8 mouse cellular contexts compared by ENCODE assay signal in genomic region chr11:23255427-23256193, GRCm38 (mm10). TPM values are rescaled to one million over a fixed set of nuclear protein-coding genes. Genes with fewer than 3 reads are reported as not detected.
DNase-seq lines count a peak whose midpoint lies in the region; ATAC-seq and TF ChIP-seq lines count a peak whose summit lies in the region.

TSS of gene Xpo1 (plus strand) at chr11:23256041.

- DNase-seq in heart, postnatal 10 days: peak; percentile 100
- DNase-seq in large intestine, adult 2 months (ENCODE audit: low read depth, low spot score): peak; percentile 98
- DNase-seq in liver, postnatal 0 days: peak; percentile 99
- peak; percentile 100 for DNase-seq in testis, postnatal 10 days (ENCODE audit: low spot score)

- no peaks in the 10 kb centered on the region for H3K9me3 ChIP-seq in ES-Bruce4 (replicated peaks; ENCODE audit: control insufficient read depth, insufficient read depth, low read length, poor library complexity, severe bottlenecking)
- no peaks in the 10 kb centered on the region for H3K9me3 ChIP-seq in forebrain, embryonic 13.5 days (replicated peaks)
- no peaks in the 10 kb centered on the region for H3K9me3 ChIP-seq in liver, postnatal 0 days (ENCODE audit: low read length)
- H3K9me3 ChIP-seq in neural tube, embryonic 14.5 days (ENCODE audit: control insufficient read depth, low read length): no peaks in the 10 kb centered on the region

- peak within 1 kb of the TSS; percentile 87 for H3K27ac ChIP-seq in ES-Bruce4 (ENCODE audit: insufficient read depth, low read length)
- peak within 1 kb of the TSS; percentile 100 for H3K27ac ChIP-seq in forebrain, embryonic 13.5 days
- peak within 1 kb of the TSS; percentile 92 for H3K27ac ChIP-seq in liver, postnatal 0 days (ENCODE audit: low read depth)
- H3K27ac ChIP-seq in neural tube, embryonic 14.5 days (ENCODE audit: low read depth, low read length): peak within 1 kb of the TSS; percentile 100

- H3K9ac ChIP-seq in ES-Bruce4 (ENCODE audit: low read depth, poor library complexity, severe bottlenecking): peak within 1 kb of the TSS; percentile 100
- H3K9ac ChIP-seq in forebrain, embryonic 13.5 days: peak within 1 kb of the TSS; percentile 99
- H3K9ac ChIP-seq in liver, postnatal 0 days (replicated peaks): peak within 1 kb of the TSS; percentile 93
- H3K9ac ChIP-seq in neural tube, embryonic 14.5 days (replicated peaks; ENCODE audit: low read depth, low read length): peak within 1 kb of the TSS; percentile 98

- under 1% methylated on average over 54 of the region's 60 CpGs for WGBS in forebrain, embryonic 13.5 days
- WGBS in large intestine, adult 2 months: under 1% methylated on average over 57 of the region's 60 CpGs
- 1% methylated on average over 50 of the region's 60 CpGs for WGBS in liver, postnatal 0 days (ENCODE audit: insufficient replicate concordance)
- WGBS in neural tube, embryonic 14.5 days: under 1% methylated on average over 58 of the region's 60 CpGs

- TF ChIP-seq POLR2A in ES-Bruce4 (IDR thresholded peaks at IDR 0.05; ENCODE audit: insufficient read depth, low read length): peak; percentile 96

- ATAC-seq in cerebellum, adult (ENCODE audit: insufficient number of reproducible peaks, low FRiP score, low TSS enrichment): peak; percentile 98
- ATAC-seq in forebrain, embryonic 13.5 days: peak; percentile 98
- ATAC-seq in liver, postnatal 0 days: peak; percentile 93
- ATAC-seq in neural tube, embryonic 14.5 days (ENCODE audit: low read depth): peak; percentile 98

- peak within 1 kb of the TSS; percentile 99 for H3K4me3 ChIP-seq in ES-Bruce4 (ENCODE audit: low read depth, low read length)
- peak within 1 kb of the TSS; percentile 94 for H3K4me3 ChIP-seq in forebrain, embryonic 13.5 days
- H3K4me3 ChIP-seq in liver, postnatal 0 days (ENCODE audit: low read depth, low read length): peak within 1 kb of the TSS; percentile 75
- peak within 1 kb of the TSS; percentile 92 for H3K4me3 ChIP-seq in neural tube, embryonic 14.5 days (ENCODE audit: low read depth, low read length)

- H3K4me1 ChIP-seq in ES-Bruce4 (ENCODE audit: control insufficient read depth, insufficient read depth, low read length): no peaks in the 10 kb centered on the region
- peaks cover 28% of the 10 kb centered on the region for H3K4me1 ChIP-seq in forebrain, embryonic 13.5 days
- H3K4me1 ChIP-seq in liver, postnatal 0 days (ENCODE audit: insufficient read depth): peaks cover 29% of the 10 kb centered on the region
- peaks cover 8% of the 10 kb centered on the region for H3K4me1 ChIP-seq in neural tube, embryonic 14.5 days (ENCODE audit: control insufficient read depth, insufficient read depth, low read length)

- peak; percentile 53 for TF ChIP-seq CTCF in ES-Bruce4 (IDR thresholded peaks at IDR 0.05; ENCODE audit: low read depth, low read length)
- TF ChIP-seq CTCF in liver, postnatal 0 days (IDR thresholded peaks at IDR 0.05; ENCODE audit: low read depth): peak; percentile 88

- 0 out of 2 replicates have a peak, but pooled peaks cover 4% of the 10 kb centered on the region for H3K36me3 ChIP-seq in ES-Bruce4 (ENCODE audit: control insufficient read depth, insufficient read depth, low read length, poor library complexity, severe bottlenecking)
- no peaks in the 10 kb centered on the region for H3K36me3 ChIP-seq in forebrain, embryonic 13.5 days (ENCODE audit: poor library complexity, severe bottlenecking)
- H3K36me3 ChIP-seq in liver, postnatal 0 days (replicated peaks; ENCODE audit: insufficient read depth, low read length): no peaks in the 10 kb centered on the region
- H3K36me3 ChIP-seq in neural tube, embryonic 14.5 days (ENCODE audit: control insufficient read depth, insufficient read depth, low read length): no peaks in the 10 kb centered on the region

- H3K4me2 ChIP-seq in forebrain, embryonic 13.5 days: peak within 1 kb of the TSS; percentile 88
- H3K4me2 ChIP-seq in liver, postnatal 0 days (ENCODE audit: low read depth, low read length): peak within 1 kb of the TSS; percentile 82
- peak within 1 kb of the TSS; percentile 85 for H3K4me2 ChIP-seq in neural tube, embryonic 14.5 days (ENCODE audit: low read depth, low read length)

- H3K27me3 ChIP-seq in ES-Bruce4 (ENCODE audit: control insufficient read depth, insufficient read depth, low read length, poor library complexity, severe bottlenecking): no peaks in the 10 kb centered on the region
- H3K27me3 ChIP-seq in forebrain, embryonic 13.5 days: no peaks in the 10 kb centered on the region
- no peaks in the 10 kb centered on the region for H3K27me3 ChIP-seq in liver, postnatal 0 days (ENCODE audit: insufficient read depth, low read length)
- H3K27me3 ChIP-seq in neural tube, embryonic 14.5 days (ENCODE audit: control insufficient read depth, insufficient read depth, low read length): no peaks in the 10 kb centered on the region

- peak; percentile 75 for TF ChIP-seq EP300 in ES-Bruce4 (IDR thresholded peaks at IDR 0.05; ENCODE audit: insufficient read depth, low read depth, low read length)
- TF ChIP-seq EP300 in liver, postnatal 0 days (IDR thresholded peaks at IDR 0.05; ENCODE audit: low read depth): peak; percentile 75

- intact Hi-C loops in heart, postnatal 10 days (cut with DNase I): loop anchor here (1.0 to 5.0 kb wide), 6 partner anchors 43 to 623 kb away; partner anchors contain the start of genes Cct4 and Fam161a

RNA-seq across cellular contexts. Expression of gene Xpo1, which starts in this region (rescaled TPM):
- polyA plus RNA-seq in ES-Bruce4 (2011; ENCODE audit: insufficient read depth, insufficient read length, low read depth, missing spikeins): 442 and 451 TPM in 2 replicates
- polyA plus RNA-seq in forebrain, embryonic 13.5 days (2015; fragmentation: Nextera tagmentation; extraction: Ambion mirVana): 91.5 and 101 TPM in 2 replicates
- total RNA-seq in heart, postnatal 10 days (2021): 10 to 100 TPM; 45.1 to 62.0 TPM
- 4.5 and 5.0 TPM in 2 replicates for polyA plus RNA-seq in large intestine, adult 2 months (2012; rRNA removed)
- 14.2 and 16.0 TPM in 2 replicates for polyA plus RNA-seq in liver, postnatal 0 days (2015; fragmentation: Nextera tagmentation; extraction: Ambion mirVana)
- polyA plus RNA-seq in neural tube, embryonic 14.5 days (2014; fragmentation: Nextera tagmentation; extraction: Ambion mirVana): 88.5 and 93.6 TPM in 2 replicates

Comparison
In these comparisons a context has a peak if more than half of its experiments do, and no peak if none do; other contexts are left out.
1. Peak in every context shown above with its lines: DNase-seq, ATAC-seq, H3K4me3 ChIP-seq and H3K27ac ChIP-seq.